Mouse (Mus musculus): ENCODE data around the gene Hoxc8. TPM values are rescaled to one million over a fixed set of nuclear protein-coding genes. Genes with fewer than 3 reads are reported as not detected.
A peak's percentile ranks its signal among the peaks of the same experiment; 100 is the strongest.

Hoxc8 gene
- total RNA-seq, 4 experiments from 2014 or later: not detected

DNA sequence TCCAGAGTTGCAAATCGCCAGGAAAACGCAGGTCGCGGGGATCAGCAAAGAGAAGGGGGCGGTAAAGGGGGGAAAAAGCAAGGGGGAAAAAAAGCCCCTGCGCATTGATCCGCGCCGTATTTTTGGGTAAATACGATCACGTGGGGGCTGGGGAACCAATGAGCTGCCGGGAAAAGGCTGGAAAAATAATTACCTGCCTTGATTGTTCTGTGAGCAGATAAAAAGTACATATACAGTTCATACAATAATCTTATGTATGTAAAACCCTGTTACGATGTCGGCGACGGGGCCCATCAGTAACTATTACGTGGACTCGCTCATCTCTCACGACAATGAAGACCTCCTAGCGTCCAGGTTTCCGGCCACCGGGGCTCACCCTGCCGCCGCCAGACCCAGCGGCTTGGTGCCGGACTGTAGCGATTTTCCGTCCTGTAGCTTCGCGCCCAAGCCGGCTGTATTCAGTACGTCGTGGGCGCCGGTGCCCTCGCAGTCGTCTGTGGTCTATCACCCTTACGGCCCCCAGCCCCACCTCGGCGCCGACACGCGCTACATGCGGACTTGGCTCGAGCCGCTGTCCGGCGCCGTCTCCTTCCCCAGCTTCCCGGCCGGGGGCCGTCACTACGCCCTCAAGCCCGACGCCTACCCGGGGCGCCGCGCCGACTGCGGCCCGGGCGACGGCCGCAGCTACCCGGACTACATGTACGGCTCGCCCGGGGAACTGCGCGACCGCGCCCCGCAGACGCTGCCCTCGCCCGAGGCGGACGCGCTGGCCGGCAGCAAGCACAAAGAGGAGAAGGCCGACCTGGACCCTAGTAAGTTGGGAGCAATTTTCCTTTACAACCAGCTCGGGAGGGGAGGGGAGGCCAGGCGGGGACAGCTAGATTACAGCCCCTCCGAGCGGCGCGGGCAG, 8.8 kb upstream of the Hoxc8 start:
- DNase-seq (ENCODE audit: low spot score in 2 of 2): no peak

DNA sequence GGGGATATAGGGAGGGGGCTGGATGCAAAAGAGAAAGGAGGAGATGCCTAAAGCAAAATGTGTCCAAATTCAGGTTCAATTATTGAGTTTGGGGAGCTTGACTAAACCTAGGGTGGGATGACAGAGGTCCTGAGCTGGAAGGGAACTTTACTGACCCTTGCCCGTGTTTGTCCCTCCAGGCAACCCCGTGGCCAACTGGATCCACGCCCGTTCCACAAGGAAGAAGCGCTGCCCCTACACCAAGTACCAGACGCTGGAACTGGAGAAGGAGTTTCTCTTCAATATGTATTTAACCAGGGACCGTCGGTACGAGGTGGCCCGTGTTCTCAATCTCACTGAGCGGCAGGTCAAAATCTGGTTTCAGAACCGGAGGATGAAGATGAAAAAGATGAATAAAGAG, 6.7 kb upstream of the Hoxc8 start:
- no peak for DNase-seq (ENCODE audit: low spot score in 2 of 2)

DNA sequence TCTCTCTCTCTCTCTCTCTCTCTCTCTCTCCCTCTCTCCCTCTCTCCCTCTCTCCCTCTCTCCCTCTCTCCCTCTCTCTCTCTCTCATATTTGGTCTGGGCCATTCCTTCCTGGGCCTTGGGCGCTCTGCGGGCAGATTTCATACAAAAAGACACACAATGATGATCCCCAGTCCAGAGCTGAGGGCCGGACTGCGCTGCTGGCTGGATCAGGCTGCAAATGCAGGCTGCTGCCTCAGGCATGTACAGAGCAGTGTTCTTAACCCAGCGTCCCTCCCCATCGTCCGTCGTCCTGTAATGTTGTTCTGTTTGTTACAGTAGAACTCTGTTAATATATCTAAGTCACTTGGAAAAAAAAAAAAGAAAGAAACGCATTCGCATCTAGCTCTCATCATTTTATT, 5.9 kb upstream of the Hoxc8 start:
- no peak for DNase-seq (ENCODE audit: low spot score in 2 of 2)

DNA sequence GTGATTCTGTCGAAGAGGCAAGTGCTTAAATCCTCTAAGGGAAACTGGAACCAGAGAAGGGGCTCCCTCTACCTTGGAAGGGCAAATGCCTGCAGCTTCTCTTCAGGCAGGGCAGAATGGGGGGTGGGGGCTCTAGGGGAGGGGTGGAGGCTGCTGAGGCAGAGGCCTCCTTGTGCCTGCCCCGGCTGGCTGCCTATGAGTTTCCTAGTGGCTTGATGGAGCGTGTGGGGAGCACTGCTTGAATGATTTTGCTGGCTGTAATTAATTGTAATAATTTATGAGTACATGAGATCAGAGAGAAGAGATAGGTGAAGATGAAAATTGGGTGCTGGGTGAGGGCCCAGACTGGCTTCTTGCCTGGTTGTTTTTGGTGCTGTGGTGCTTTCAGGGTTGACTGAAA, 5.5 kb upstream of the Hoxc8 start:
- DNase-seq (ENCODE audit: low spot score in 2 of 2): no peak

DNA sequence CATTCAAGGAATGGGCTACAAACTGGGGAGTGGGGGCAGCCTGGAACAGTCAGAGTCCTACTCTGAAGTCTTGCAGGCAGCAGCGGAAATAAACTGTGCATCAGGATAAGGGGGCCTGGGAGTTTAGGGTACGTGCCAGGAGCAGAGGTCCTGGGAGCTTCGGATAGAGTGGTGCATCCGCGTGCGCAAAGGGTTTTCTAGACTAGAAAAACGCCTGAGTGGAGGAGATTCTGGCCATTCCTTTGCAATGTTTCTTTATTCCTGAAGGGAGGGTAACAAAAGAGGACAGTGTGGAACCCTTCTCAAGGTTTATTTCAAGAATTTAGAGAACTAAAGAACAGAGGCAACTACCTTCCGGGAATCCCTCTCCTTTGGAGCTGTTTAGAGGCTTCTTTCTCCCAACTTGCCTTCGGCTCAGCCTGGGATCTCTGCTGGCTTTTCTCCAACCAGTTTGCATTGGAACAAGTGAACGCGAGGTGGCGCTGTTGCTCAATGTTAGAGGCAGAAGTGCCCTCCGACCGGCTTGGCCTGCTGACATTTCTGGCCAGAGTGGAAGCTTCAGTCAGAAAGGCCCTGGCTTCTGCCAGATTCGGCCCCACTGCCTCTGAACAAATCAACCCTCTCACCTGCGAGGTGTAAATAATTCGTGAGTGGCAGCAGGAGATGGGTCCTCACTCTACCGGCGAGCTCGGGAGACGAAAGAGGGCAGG, 3.1 kb upstream of the Hoxc8 start:
- peak; percentile 53 to 85 for DNase-seq (ENCODE audit: low spot score in 2 of 2)

DNA sequence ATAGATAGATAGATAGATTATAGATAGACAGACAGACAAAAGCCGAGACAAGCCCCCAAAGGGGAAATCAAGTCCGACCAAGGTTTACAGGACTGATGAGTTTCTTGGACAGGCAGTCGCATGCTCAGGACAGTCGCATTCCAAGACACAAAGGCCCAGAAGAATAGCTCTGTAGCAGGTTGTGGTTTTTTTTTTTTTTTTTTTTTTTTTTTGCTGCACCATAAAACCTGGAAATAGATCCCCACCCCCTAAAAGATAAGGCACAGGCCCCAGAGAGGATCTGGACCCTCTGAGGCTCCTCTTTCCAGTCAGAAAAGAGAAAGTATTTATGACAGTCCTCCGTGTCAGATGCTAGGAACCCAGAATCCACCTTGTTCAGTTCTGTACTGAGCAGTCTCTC, 2.3 kb upstream of the Hoxc8 start:
- DNase-seq (ENCODE audit: low spot score in 2 of 2): no peak

DNA sequence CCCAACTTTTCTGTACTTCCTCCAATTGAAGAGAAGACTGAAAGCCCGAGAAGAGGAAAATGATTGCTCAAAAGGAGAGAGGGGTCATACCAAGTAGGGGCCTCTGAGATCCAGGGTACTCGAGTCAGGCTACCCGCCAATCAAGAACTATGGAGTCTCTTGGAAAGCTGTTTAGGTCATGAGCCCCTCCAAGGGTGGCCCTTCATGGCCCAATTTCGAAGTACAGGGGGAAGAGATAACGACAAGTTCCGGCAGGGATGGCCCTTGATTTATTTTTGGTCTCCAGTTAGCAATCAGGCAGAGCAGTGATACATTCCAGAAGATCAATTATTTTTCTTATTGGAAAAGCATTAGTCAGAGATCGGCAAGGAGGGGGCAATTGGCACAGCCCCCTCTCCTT, 1.4 kb downstream of the Hoxc8 start:
- no peak for DNase-seq (ENCODE audit: low spot score in 2 of 2)

DNA sequence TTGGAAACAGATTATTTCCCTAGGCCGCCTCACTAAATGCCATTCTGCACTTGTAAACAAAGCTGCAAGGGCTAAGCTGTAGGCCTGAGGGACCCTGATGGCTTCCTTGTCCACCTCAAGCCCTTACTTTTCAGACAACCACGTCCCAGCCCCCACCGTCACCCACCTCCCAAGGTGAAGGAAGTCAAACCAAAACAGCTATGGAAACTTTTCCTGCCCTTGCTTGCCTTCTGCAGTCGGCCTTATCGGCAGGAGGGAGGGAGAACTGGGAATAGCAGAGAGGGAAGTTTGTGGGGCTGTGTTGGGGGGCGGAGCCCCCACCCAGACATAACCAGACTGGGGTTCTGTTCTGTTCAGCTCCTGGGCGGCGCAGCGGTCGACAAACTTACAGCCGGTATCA, 1.8 kb downstream of the Hoxc8 start:
- no peak for DNase-seq (ENCODE audit: low spot score in 2 of 2)

DNA sequence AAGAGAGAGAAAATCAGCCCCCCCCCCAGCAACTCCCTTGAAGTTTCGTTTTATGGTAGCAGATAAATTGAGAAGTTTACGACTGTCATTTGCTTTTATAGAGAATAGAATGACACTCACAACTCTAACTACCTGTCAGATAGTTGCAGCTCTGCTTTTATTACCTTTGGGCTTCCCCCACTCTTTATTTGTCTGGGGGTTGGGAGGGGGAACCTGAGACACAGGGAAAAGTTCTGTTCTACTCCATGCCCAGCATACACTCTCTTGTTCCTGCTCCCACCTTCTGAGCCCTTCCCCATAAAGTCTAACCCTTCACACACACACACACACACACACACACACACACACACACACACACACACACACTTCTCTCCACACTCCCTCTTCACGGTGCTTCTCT, 2.5 kb downstream of the Hoxc8 start:
- no peak for DNase-seq (ENCODE audit: low spot score in 2 of 2)

DNA sequence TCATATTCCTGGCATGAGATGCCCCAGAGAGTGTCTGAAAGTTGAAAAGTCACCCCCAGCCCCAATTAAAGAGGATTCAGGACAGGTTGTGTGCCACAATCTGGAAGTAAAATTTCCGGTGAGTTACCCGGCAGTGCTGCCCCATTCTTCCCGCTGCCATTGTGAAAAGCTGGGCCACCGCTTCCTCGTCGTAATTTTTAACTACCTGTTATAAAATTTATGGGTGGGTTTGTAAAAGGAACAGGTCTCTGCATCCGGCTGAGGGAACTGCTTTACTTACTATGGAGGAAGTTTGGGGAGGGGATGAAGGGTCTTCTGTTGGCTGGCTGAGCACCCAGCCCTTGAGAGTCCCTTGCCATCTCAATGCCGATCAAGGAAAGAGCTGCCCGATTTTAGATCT, 6.1 kb downstream of the Hoxc8 start:
- no peak for DNase-seq (ENCODE audit: low spot score in 2 of 2)

DNA sequence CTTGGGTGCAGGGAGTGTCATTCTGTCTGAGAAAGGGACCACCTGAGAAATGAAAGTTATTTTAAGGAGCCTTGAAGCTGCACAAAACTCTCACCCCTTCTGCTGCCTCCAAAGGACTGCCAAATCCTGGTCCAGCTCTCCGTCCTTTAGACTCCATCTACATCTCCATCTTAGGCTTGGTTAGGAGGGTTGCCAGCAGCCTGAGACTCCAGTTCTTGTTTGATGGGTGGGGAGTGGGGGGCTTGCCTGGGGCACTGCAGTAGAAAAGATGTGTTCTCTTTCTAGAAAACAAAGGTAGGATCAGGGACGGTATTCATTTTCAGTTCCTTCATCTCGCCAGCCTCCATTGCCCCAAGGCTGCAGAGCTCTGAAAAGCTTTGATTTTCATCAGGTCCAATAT, 7.0 kb downstream of the Hoxc8 start:
- no peak for DNase-seq (ENCODE audit: low spot score in 2 of 2)

DNA sequence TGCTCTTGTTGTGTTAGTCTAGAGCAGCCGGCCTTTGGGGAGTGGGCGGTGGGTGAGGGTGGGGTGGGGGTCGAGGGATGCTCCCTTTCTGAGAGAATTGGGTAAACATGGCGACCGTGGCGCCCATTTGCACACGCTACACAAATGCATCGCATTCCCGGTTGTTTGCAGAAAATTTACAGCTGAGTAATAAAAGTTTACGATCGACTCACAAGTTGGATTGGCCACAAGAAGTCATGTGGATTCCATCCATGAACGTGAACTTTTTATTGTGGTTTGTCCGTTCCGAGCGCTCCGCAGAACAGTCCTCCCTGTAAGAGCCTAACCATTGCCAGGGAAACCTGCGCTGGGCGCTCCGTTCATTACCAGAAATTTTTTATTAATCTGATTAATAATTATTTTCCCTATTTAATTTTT, 7.5 kb downstream of the Hoxc8 start, which contains the start of gene Hoxc6:
Gene Hoxc6, plus strand, starts transcription at position 319 of the 417 bp plus-strand sequence.
- no peak for DNase-seq (ENCODE audit: low spot score in 2 of 2)

DNA sequence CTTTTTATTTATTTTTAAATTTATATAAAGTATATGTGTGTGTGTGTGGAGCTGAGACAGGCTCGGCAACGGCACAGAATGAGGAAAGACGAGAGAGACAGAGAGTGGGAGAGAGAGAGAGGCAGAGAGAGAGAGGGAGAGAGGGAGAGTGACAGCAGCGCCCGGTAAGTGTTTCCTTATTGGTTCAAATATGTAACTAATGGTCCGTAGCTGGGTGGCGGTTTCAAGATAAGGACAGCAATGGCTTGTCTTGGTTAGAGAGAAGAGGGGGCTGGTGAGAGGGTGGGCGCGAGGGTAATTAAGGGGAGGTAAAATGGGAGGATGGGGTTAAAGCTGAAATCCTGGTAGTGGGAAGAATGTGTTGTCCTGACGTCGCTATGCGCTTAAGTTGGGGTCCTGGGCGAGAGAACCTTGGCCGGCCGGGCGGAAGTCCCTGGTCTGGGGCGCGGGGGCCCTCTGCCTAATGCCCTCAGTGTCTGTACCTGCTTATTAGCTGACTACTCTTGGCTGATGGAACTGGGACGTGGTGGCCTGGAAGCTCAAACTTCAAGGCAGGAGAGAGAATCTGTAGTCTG, 8.3 kb downstream of the Hoxc8 start:
- no peak for DNase-seq (ENCODE audit: low spot score in 2 of 2)

DNA sequence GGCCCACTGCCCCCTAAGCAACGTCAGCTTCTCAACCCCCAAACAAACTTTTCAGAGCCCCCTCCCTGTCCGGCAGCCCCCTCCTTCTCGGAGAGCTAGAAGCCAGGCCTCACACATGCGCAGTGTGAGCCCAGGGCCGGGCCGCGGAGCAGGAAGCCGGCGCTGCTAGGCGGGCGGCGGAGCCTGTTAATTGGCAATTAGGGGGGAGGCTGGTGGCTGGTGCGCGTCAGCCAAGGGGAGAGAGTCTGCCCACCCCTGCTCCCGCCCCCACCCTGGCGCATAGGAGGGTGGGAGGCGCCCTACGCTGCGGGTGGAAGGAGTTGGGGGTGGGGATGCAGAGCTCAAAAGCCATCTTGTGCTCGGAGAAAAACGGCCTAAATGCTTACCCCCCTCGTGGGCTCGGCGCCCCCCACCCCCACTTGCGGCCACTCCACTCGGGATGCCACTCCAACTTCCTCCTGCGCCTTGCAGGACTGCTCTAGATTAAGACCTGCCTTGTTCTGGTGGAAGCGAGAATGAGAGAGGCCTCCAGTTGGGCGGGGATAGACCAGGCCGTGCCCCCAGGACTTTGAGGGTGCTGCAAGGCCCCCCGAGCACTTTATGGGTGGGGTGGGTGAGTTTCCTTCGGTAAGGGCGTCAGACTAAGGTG, 8.9 kb downstream of the Hoxc8 start:
- no peak for DNase-seq (ENCODE audit: low spot score in 2 of 2)

DNA sequence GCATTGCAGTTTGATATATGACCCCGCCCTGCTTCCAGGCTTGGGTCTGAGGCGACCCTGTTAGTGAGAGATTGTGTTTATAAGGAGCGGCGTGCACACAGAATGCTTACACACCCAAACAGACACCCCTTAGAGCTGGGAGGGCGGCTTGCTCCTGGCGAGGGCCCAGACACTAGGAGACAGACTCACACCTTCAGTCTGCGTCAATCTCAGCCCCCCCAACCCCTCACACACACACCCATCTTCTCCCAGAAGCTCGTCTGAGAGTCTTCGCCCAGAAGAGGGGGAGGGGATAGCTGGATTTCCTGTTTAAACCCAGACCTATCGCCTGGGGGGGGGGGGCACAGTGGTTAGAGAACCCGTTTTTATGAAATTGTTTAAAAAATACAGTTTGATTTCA, 9.5 kb downstream of the Hoxc8 start:
- DNase-seq (ENCODE audit: low spot score in 2 of 2): no peak

DNA sequence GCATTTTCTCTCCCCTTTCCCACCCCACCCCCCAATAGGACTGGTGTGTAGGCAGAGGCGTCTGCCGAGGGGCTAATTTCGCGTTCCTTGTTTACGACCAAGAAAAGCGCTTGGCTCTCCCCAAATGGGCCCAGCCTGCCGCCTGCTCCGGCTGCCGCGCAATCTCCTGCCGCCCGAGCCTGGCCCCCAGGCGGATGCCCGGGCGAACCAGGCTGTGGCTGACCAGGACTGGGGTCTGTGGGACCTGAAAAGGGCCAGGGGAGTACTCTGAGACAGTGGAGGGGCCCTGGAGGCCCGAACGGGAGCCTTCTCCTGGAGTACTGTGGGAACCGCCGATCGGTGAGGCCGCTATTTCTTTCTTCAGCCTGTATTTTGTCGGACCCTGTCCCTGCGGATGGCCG, 10.1 kb downstream of the Hoxc8 start:
- DNase-seq (ENCODE audit: low spot score in 2 of 2): no peak

DNA sequence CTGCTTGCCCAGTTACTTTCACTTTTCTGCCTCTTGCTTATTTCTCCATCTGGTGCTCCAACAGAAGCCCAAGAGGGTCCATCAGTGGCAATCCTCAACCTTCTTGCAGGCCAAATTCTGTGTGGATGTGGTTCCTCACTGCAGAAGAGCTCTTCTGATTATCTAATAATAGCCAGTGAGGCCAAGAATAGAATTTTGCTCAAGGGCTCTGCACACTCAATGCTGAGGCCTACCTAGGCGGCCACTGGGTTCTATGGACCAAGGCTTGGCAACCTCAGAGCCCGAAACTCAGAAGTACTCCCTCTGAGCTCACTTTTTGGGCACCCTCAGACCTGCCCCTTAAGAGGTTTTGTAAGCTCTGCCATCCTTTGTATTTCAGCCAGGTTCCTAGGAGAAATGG, 11.0 kb downstream of the Hoxc8 start:
- no peak for DNase-seq (ENCODE audit: low spot score in 2 of 2)

DNA sequence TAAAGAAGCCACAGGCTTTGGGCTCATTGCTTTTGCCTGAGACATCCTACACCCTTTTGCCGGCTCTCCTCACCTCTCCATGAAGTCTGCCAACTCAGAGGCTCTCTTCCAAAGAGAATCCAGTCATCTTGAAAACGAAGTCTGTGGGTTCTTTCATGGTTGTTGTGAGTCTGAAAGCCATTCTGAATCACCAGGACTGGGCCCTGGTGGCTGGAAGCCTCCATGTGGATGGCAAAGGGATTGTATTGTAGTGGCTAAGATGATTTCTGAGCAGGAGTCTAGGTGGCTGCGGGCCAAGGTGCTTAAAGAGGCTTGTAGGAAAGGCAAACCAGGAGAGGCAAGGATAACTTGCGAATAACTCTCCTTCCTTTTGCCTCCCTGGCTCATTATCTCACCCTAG, 11.7 kb downstream of the Hoxc8 start:
- no peak for DNase-seq (ENCODE audit: low spot score in 2 of 2)

DNA sequence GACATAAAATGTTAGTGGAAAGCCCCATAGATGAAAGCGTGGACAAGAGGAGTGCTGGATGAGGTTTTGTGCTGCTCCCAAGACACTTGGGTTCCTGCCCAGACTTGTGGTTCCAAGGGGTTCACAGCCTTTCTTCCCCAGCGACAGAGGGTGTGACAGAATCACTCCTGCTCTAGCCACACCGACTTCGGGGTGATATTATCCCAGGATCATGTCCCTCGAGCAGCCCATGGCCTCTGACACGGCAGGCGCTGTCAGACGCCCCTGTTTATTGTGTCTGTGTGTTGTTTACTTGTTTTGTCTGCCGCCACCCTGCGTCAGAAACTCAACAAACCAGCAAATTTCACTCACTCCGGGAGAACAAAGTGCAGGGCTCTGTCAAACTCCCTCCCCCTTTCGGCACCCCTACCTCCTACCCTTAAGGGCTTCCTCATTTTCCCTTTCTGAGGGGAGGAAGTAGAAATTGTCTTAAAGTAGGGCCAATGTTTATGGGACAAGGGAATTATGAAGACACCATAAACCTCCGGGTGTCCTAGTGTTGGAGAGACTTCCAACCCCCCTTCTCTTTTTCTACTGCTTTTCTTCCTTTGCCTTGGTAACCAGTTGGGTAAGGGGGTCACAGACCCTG, 12.5 kb downstream of the Hoxc8 start:
- DNase-seq (ENCODE audit: low spot score in 2 of 2): no peak

DNA sequence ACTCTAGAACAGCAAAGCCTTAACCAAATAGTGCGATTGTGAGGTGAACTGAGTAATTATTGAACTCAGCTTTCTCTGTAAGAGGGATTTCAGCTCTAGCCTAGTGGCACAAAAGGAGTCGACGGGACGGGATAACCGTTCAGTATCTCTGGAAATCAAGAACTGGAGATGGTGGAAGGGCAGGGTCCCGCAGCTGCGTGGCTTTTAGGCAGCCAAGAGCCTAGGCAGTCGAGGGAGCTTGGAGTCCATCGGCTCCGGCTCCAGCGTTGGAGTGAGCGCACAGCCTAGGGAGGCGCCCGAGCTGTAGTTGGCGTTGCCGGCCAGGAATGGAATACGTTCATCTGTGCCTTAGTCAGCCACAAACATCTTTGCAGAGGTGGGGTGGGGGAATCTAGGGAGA, 14.9 kb downstream of the Hoxc8 start:
- no peak for DNase-seq (ENCODE audit: low spot score in 2 of 2)

DNA sequence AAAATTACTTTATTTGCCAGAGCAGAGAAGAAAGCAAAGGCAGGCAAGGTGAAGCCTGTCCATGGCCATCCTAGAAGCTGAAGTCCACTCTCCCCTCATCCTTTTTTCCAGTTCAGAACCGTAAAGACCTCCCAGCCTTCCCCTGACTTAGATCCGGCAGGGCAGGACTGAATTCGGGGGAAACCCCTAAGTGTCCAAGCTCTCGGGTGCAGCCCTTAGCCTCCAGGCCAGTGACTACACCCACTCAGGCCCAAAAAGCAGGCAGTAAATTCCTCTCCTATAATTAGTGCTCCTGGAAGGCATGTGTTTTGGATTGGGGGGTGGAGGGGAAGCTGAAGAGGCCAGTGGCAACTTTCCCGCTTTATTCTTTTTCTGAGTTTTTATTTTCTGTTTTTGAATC, 15.4 kb downstream of the Hoxc8 start:
- DNase-seq (ENCODE audit: low spot score in 2 of 2): no peak

DNA sequence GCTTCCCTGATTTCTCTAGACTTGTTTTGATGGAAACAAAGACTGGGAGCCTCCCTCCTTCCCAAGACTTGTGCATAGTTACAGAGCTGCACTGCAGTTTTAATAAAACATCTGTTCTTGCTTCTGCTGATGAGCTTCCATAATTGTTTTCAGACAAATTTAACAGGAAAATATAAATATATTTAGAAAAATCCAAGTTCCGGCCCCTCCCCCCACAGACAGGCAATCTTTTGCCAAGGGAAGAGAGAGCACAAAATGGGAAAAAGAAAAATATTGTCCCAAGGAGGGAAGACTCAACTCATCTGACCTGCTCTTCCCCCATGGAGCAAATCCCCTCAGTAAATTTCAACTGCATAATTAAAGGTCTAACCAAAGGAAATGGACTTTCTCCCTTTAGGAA, 15.9 kb downstream of the Hoxc8 start:
- DNase-seq (ENCODE audit: low spot score in 2 of 2): no peak

All from layer of hippocampus, adult 8-10 months (tissue).